Mouse (Mus musculus): ENCODE data around the gene Slc35d1.
A peak's percentile ranks its signal among the peaks of the same experiment; 100 is the strongest.
"Not testable (repeated sequence)": the region's sequence is repeated elsewhere in the genome, so short reads cannot be mapped to it uniquely, and the experiment has no call there.

Gene Slc35d1

GRCm38 (mm10) chr4:103188786-103189640, 26.0 kb downstream of the Slc35d1 start:
- no peak for DNase-seq (ENCODE audit: low read depth)

DNA sequence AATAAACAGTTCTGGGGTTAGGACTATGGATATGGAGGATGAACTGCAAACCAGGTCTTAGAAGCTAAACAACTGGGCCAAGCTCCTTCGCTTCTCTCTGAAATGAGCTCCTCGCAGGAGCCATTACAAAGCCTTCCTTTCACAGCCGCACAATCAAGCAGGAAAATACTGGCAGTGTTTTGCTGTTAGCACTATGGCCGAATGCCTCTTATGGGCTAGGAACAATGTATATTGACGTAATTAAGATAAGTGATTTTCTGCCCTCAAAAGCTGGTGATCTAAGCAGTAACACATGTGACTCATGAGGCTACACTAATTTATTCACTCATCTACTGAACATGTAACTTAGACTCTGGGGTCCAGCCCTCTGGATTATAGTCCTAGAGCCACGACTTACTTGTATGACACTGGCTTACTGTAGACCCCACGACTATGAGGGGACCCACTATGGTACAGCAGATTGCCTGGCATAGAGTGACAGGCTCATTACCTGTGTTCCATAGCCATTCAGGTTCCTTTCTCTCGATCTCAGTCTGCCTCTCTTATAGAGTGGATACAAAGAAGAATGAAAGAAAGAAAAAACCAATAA, 34.6 kb downstream of the Slc35d1 start:
- DNase-seq (ENCODE audit: low read depth) = no peak

DNA sequence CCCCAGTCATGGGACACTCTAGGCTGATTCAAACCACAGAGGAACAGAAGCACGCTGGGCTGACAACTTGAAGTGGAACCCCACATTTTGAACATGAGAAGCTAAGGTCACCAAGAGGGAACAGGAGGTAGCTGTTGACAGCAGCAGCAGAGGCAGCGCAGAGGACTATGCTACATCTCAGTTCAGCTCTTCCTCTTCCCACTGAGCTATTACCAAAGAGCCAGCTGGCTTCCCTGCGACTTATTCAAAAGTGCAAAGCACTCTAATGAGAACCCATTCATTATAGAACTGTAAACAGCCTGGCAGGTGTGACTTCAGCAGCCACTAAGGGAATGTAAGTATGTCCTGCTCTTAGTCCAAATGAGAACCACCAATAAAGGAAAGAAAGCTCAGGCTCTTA, 35.4 kb downstream of the Slc35d1 start:
- no peak for DNase-seq (ENCODE audit: low read depth)

DNA sequence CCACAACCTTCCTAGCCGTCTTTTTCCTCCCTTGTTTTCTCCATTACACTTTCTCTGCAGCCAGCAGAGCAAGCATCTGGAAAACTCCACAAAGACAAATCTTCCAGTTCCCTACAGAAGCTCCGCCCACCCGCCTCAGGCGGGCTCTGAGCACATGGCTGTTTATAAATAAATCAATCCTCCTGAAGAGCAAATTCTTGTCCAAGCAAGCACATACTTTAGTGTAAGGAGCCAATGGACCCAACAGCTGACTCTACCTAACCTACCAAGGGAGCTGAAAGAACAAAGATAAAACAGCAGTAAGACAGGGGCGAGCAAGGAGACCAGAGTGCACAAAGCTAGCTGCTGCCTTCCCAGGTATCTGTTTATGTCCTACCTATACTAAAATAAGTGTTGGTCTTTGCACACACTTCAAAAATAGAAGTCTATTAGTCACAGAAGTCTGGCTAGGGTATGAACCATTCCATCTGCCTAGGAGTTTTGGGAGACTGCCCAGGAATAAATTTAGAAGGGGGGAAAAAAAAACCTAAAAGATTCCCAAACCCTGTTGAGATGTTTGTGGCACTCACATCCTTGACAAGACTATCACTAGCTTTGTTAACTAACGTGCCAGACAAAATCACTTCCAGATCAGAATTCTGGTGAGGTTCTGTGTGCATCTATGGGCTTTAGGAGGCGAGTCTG, 36.2 kb downstream of the Slc35d1 start:
- DNase-seq (ENCODE audit: low read depth) = no peak

DNA sequence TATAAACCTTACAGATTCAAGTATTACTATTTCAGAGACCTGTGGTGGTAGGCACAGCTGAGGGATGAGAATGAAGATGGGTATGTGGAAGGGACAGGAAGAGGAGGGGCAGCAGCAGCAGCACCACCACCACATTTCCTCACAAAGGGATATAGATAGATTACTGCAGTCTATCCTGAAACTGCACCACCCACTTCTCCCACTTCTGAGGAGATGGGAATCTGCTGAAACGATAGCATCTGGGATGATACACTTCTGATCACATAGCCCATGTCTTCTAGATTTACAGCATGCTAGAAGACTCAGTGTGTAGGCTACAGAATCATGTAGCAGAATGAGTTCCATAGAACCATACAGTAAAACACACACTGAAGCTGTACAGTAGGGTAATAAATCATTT, 37.3 kb downstream of the Slc35d1 start:
- no peak for DNase-seq (ENCODE audit: low read depth)

- DNase-seq (ENCODE audit: low read depth) = no peak
These were observed 41.0 kb downstream of the Slc35d1 start for GRCm38 (mm10) chr4:103174001-103174400.

GRCm38 (mm10) chr4:103173507-103173906, 41.5 kb downstream of the Slc35d1 start:
- no peak for DNase-seq (ENCODE audit: low read depth)

- DNase-seq (ENCODE audit: low read depth) = no peak
These were observed 43.7 kb downstream of the Slc35d1 start for GRCm38 (mm10) chr4:103171256-103171655.

GRCm38 (mm10) chr4:103166198-103166597, 48.8 kb downstream of the Slc35d1 start:
- DNase-seq (ENCODE audit: low read depth) = not testable (repeated sequence)

DNA sequence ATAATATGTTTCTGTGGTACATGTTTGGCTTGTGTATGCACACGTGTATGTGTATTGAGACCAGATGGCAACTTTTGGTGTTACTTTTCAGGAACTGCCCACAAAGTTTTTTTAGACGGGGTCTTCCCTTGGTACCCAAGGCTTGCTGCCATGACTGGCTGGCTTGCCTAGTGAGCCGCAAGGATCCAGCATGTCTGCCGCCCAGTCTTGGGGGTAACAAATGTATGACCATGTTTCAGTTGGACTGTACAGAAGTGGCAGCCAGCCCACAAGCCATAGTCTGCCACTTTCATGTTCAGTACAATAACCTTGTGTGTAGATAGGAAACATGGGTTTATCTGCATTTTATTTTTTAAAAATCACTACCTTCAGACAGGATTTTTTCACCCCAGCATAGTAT, 56.2 kb downstream of the Slc35d1 start:
- no peak for DNase-seq (ENCODE audit: low read depth)

- DNase-seq (ENCODE audit: low read depth) = no peak
These were observed 63.0 kb downstream of the Slc35d1 start for GRCm38 (mm10) chr4:103151946-103152345.

DNA sequence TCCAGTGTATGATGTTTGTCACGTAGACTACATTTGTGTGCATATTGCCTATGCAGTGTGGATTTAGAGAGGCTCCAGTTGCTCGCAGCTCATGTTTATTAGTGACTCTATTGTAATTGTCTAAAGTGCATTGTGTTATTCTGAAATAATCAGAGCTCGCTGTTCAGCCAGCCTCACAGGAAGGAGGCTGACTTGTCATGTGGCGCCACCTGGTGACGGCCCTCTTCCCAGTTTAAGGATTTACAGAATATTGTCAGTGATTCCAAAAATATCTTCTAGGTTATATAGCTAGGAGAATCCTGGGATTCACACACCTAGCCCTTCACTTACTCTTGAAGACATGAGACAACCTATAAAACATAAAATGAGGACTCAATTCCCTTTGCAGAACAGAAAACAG, 68.6 kb downstream of the Slc35d1 start:
- DNase-seq (ENCODE audit: low read depth) = peak; percentile 69

DNA sequence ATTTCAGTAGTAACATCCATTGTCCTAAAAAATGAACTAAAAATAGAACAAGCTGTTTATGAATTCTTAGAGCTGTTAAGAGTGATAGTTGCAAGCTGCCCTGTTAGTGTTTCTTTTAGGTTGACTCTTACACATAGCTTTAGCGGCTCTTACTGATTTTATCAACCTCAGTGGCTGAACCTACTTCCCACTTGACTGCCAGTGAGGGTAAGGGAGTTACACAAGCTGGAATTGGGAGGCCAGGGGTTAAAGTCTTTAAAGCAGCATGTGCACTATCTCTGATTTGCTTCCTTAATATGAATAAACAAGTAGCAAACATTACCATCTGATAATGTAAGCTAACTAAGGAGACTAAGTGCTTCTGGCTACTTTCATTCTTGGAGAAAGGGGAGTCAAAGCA, 78.0 kb downstream of the Slc35d1 start:
- DNase-seq (ENCODE audit: low read depth) = peak; percentile 75

DNA sequence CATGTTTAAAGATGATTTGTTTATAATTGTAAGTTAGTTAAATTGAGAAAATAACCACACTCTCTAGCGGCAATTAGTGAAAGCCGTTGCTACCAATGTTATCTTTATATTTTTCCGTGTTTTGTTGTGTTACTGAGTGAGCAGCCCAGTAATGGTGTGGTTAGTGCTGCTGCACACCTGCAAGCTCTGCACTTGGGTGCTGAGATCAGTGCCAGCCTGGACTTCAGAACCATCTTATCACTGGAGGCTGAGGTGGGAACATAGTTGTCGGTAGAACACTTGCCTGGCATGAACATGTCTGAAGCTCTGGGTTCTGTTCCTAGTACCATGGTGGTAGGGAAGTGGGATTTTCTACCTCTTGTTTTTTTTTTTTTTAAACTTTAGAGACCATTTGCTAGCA, 88.4 kb downstream of the Slc35d1 start:
- DNase-seq (ENCODE audit: low read depth) = no peak

DNA sequence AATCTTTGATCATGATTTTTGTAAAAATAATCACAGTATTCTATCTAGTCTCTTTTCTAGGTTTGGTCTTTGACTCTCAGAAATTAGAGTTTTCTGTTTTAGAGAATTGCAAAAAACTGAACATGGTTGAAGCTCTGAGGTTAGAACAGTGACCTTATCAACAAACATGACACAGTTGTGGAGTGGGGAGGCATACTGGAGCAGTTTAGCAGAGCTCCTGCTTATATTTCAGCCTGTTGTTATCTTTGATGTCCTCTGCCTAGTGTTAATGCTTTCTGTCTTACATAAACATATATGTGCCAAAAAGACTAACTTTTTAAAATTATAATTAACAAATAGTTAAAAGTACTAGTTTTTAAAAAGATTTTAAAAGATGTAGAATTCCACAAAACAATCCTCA, 91.4 kb downstream of the Slc35d1 start:
- DNase-seq (ENCODE audit: low read depth) = peak; percentile 25

DNA sequence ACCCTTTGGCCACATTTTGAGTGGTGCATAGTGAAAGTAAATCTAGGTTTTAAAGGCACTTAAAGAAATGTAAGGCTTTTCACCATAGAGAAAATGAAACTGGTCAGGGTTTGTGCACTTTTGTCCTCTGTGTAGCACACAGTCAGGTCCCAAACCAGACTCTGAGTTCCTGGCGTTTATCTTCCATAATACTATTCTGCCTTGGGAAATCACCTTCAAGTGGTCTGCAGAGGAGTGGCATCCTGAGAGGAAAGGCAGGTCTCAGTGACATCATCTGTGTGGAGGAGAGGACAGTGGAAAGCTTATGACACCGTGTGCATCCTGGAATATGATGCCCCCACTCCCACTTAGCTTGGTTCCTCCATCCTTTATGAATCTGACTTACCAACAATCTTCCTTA, 91.9 kb downstream of the Slc35d1 start:
- DNase-seq (ENCODE audit: low read depth) = peak; percentile 36

DNA sequence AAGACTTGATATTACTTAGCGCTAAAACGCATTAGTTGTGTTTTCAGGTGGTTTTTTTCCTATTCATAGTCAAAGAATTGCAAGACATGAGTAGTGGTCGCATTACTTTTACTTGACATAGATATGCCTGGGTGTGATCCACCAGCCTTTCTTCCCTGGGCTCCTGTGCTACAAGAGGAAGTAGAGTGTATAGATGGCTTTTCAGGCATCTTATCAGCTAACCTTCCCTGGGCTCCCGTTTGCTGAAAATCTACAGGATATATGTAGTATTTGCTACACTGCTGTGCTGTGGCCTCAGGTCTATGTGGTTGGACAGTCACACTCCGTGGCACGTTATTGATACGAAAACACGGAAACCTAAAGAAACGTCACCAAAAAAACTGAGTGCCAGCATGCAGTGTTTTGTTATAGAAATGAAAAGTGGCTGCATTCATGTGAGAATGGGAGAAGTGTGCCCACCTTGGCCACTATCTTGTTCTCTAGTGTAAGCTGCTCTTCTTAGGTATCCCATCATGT, 94.0 kb downstream of the Slc35d1 start:
- DNase-seq (ENCODE audit: low read depth) = peak; percentile 30
